In genomic region chr2:153597626-153598025, GRCm38 (mm10) we compare ENCODE assay signal across 11 mouse cellular contexts. TPM values are rescaled to one million over a fixed set of nuclear protein-coding genes. Genes with fewer than 3 reads are reported as not detected.
DNase-seq lines count a peak whose midpoint lies in the region; ATAC-seq and TF ChIP-seq lines count a peak whose summit lies in the region.
"Had no signal": no experiment of that assay in that cellular context is flagged by ENCODE, and none has a peak within 500 bp of the region (broad histone marks: within the 10 kb centered on the region; RNA-seq: fewer than 3 reads in every experiment).

No protein-coding gene starts in this region.

- H3K27me3 ChIP-seq in liver, adult 2 months (ENCODE audit: control insufficient read depth, insufficient read depth, low read length) = no peaks in the 10 kb centered on the region
- H3K27me3 ChIP-seq in liver, embryonic 12.5 days (replicated peaks) = no peaks in the 10 kb centered on the region

- peak; percentile 98 for DNase-seq in liver, adult 2 months (ENCODE audit: extremely low read depth, low read depth, low spot score)
- peak; percentile 79 for DNase-seq in R1 (ENCODE audit: low read depth, low spot score)
- DNase-seq in kidney, adult 9 months = peak; percentile 50
- DNase-seq in right cerebral cortex, postnatal 10 days (ENCODE audit: low spot score in 2 of 2) = no peak
- DNase-seq in layer of hippocampus, adult 8-10 months (ENCODE audit: low spot score in 2 of 2) = no peak
- DNase-seq in left cerebral cortex, adult 9 months (ENCODE audit: low spot score in 2 of 2) = no peak
- DNase-seq: gastrocnemius, postnatal 36 days; lung, postnatal 10 days; thymus, postnatal 4 days had no signal

- ATAC-seq in liver, embryonic 12.5 days = no peak
- ATAC-seq: hindbrain, embryonic 16.5 days had no signal

- TF ChIP-seq POLR2A in liver, adult 2 months (IDR thresholded peaks at IDR 0.05; ENCODE audit: extremely low read depth, insufficient read depth, low read length) = no peak

- no peak for TF ChIP-seq CTCF in liver, adult 2 months (IDR thresholded peaks at IDR 0.05; ENCODE audit: low read depth, low read length)

- H3K9me3 ChIP-seq in liver, embryonic 12.5 days (replicated peaks) = no peaks in the 10 kb centered on the region

- H3K36me3 ChIP-seq in liver, adult 2 months (ENCODE audit: control insufficient read depth, insufficient read depth, low read length) = no peaks in the 10 kb centered on the region
- no peaks in the 10 kb centered on the region for H3K36me3 ChIP-seq in liver, embryonic 12.5 days

- H3K4me2 ChIP-seq in liver, embryonic 12.5 days = no peak overlapping the region

- H3K4me3 ChIP-seq in liver, adult 2 months (ENCODE audit: insufficient read depth, low read depth, low read length) = no peak overlapping the region
- no peak overlapping the region for H3K4me3 ChIP-seq in liver, embryonic 12.5 days

- no peak overlapping the region for H3K9ac ChIP-seq in liver, adult 2 months (ENCODE audit: low read depth, low read length)
- no peak overlapping the region for H3K9ac ChIP-seq in liver, embryonic 12.5 days

- H3K79me2 ChIP-seq in liver, adult 2 months (ENCODE audit: control insufficient read depth, insufficient read depth, low read length) = no peaks in the 10 kb centered on the region

- H3K4me1 ChIP-seq in liver, adult 2 months (ENCODE audit: control insufficient read depth, insufficient read depth, low read length) = peaks cover 14% of the 10 kb centered on the region; the same call in 1 of the 2 replicates
- peaks cover 35% of the 10 kb centered on the region for H3K4me1 ChIP-seq in liver, embryonic 12.5 days

- WGBS in liver, adult 2 months = 4% methylated on average over 4 of the region's 4 CpGs
- 78% methylated on average over 4 of the region's 4 CpGs for WGBS in liver, embryonic 12.5 days (ENCODE audit: insufficient replicate concordance)

- H3K27ac ChIP-seq in liver, adult 2 months (replicated peaks; ENCODE audit: insufficient read depth, low read depth, low read length) = no peak overlapping the region
- H3K27ac ChIP-seq in liver, embryonic 12.5 days = no peak overlapping the region

RNA-seq across cellular contexts. Expression of gene Commd7, which starts 35.0 kb away (rescaled TPM):
- 6.3 and 8.0 TPM in 2 replicates for total RNA-seq in liver, adult 2 months (2014; rRNA removed)
- polyA plus RNA-seq in liver, adult 2 months (2012; rRNA removed) = 12.2 and 13.7 TPM in 2 replicates
- 44.0 and 45.7 TPM in 2 replicates for polyA plus RNA-seq in liver, embryonic 12.5 days (2016; fragmentation: Nextera tagmentation; extraction: Ambion mirVana)
- total RNA-seq in layer of hippocampus, adult 8-10 months (2022) = 10 to 100 TPM; 26.1 to 35.8 (median 29.9) TPM

RNA-seq across cellular contexts. Expression of gene Dnmt3b, which starts 51.6 kb away (rescaled TPM):
- 0.54 and 0.65 TPM in 2 replicates for total RNA-seq in liver, adult 2 months (2014; rRNA removed)
- polyA plus RNA-seq in liver, adult 2 months (2012; rRNA removed) = 2.2 and 3.4 TPM in 2 replicates
- polyA plus RNA-seq in liver, embryonic 12.5 days (2016; fragmentation: Nextera tagmentation; extraction: Ambion mirVana) = 16.6 and 17.1 TPM in 2 replicates
- 1 to 10 TPM in 3 of 4 experiments, under 1 TPM in 1; 0.41 to 2.6 (median 2.0) TPM for total RNA-seq in layer of hippocampus, adult 8-10 months (2022)

Comparison
In these comparisons a context has a peak if more than half of its experiments do, and no peak if none do; other contexts are left out.
1. DNase-seq: peak in liver, adult 2 months (single experiment), R1 (single experiment) and kidney, adult 9 months (single experiment); none in right cerebral cortex, postnatal 10 days (0 of 2), layer of hippocampus, adult 8-10 months (0 of 2) and left cerebral cortex, adult 9 months (0 of 2).